Mouse (Mus musculus) layer of hippocampus, postnatal 10 days (tissue): Measurements from ENCODE around the gene Chst11. TPM values are rescaled to one million over a fixed set of nuclear protein-coding genes. Genes with fewer than 3 reads are reported as not detected.
"Not testable (repeated sequence)": the region's sequence is repeated elsewhere in the genome, so short reads cannot be mapped to it uniquely, and the experiment has no call there.

ENCODE experiments used
- DNase-seq, 2 experiments: peaks; one replicate each; pipeline ENCODE4 v3.0.0; 2021; ENCODE audit warnings: low spot score in 2 of 2
- total RNA-seq, 2 experiments: library from RNA; stranded (reverse); gene quantifications; 2 replicates each; pipeline ENCODE4 v1.2.3; 2021

Chst11 gene
- total RNA-seq, 2 experiments from 2014 or later = 51.2 to 56.1 TPM

GRCm38 (mm10) chr10:83106152-83106746, 121.0 kb downstream of the Chst11 start:
- peak; percentile 47 to 69 for DNase-seq

- DNase-seq = no peak
Observed at GRCm38 (mm10) chr10:83107385-83107784, 122.1 kb downstream of the Chst11 start.

- peak in 1 of 2 experiments; percentile 53 for DNase-seq
Observed at GRCm38 (mm10) chr10:83107921-83108738, 122.8 kb downstream of the Chst11 start.

GRCm38 (mm10) chr10:83108946-83109345, 123.6 kb downstream of the Chst11 start:
- no peak for DNase-seq

- DNase-seq = no peak
Observed at GRCm38 (mm10) chr10:83111046-83111445, 125.7 kb downstream of the Chst11 start.

- DNase-seq = peak in 1 of 2 experiments; percentile 56
Observed at GRCm38 (mm10) chr10:83112345-83112744, 127.0 kb downstream of the Chst11 start.

- DNase-seq = no peak
Observed at GRCm38 (mm10) chr10:83114564-83114963, 129.3 kb downstream of the Chst11 start.

GRCm38 (mm10) chr10:83116889-83117288, 131.6 kb downstream of the Chst11 start:
- DNase-seq = peak in 1 of 2 experiments; percentile 55

GRCm38 (mm10) chr10:83117851-83118250, 132.6 kb downstream of the Chst11 start:
- DNase-seq = no peak

- DNase-seq = no peak
Observed at GRCm38 (mm10) chr10:83118613-83119012, 133.3 kb downstream of the Chst11 start.

GRCm38 (mm10) chr10:83119016-83119415, 133.7 kb downstream of the Chst11 start:
- DNase-seq = no peak

GRCm38 (mm10) chr10:83119461-83119860, 134.2 kb downstream of the Chst11 start:
- not testable (repeated sequence) for DNase-seq

- DNase-seq = no peak
Observed at GRCm38 (mm10) chr10:83119909-83120308, 134.6 kb downstream of the Chst11 start.

GRCm38 (mm10) chr10:83120938-83121337, 135.6 kb downstream of the Chst11 start:
- DNase-seq = no peak

GRCm38 (mm10) chr10:83124560-83124959, 139.3 kb downstream of the Chst11 start:
- no peak for DNase-seq

- DNase-seq = no peak
Observed at GRCm38 (mm10) chr10:83126447-83126846, 141.1 kb downstream of the Chst11 start.

GRCm38 (mm10) chr10:83128435-83128834, 143.1 kb downstream of the Chst11 start:
- no peak for DNase-seq

GRCm38 (mm10) chr10:83129624-83130218, 144.4 kb downstream of the Chst11 start:
- no peak for DNase-seq

GRCm38 (mm10) chr10:83130611-83131010, 145.3 kb downstream of the Chst11 start:
- DNase-seq = peak in 1 of 2 experiments; percentile 55

GRCm38 (mm10) chr10:83131884-83132283, 146.6 kb downstream of the Chst11 start:
- no peak for DNase-seq

- no peak for DNase-seq
Observed at GRCm38 (mm10) chr10:83133866-83134570, 148.7 kb downstream of the Chst11 start.
